Mouse (Mus musculus) left cerebral cortex, adult 9 months (tissue): Measurements from ENCODE around the gene Wwox.

Experiments used
- DNase-seq, 2 experiments: peaks; one replicate each; pipeline ENCODE4 v3.0.0; 2022; ENCODE audit warnings: low spot score in 2 of 2

Gene Wwox

GRCm38 (mm10) chr8:114468526-114469207 lies 29.2 kb downstream of the Wwox start:
- DNase-seq, result no peak

GRCm38 (mm10) chr8:114469208-114469590 lies 29.7 kb downstream of the Wwox start:
- no peak for DNase-seq

DNA sequence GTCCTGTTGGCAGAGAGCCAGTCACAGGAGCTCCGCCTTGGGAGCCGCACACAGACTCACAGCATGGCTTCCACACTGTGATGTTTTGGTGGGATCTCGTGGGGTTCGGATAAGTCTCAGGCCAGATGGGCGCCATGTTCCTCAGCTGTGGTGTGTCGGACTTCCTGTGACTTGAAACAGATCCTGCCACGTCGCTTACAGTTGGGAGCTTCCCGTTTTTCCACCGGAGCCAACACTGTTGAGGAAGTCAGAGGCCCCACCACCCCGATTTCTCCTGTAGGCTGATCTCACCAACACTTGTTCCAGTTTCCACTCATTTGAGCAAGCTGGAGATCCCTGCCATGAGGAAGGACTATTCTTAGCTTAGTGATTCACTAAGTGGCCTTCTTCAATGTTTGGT lies 34.1 kb downstream of the Wwox start:
- no peak for DNase-seq

DNA sequence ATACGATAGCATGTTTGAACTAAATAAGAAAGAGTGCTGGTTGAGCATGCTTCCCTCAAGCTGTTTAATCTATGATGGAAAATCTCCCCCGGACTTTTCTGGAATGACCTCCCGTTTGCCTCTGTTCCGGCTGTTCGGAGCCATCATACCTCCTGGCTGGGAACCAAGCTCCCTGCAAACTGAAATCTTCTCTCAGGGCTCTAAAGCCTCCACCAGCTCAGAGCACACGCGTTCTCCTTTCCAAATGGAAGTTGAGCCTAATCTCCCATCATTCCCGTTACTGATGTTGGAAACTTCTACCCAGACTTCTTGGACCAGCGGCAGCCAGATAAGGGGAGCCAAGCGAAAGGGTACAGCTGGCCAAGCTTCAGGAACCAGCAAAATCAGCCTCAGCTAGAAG lies 37.5 kb downstream of the Wwox start:
- DNase-seq, result no peak

DNA sequence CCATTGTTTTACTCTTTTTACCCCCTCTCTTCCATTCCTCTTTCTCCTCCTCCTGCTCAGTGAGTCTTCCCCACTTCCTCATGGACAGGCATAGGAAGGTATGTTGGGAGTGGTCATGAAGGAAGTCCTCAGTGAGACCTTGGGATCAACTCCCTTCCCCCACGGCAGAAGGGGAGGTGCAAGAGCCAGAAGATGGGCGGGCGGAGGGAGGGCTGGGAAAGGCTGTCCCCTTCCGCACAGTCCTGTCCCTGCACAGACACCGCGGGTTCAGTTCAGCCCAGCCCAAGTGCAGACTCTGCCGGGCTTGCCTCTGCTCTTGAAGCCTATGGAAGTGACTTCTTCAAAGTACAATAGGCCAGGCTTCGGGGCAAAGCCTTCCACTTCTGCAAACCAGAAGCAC lies 38.3 kb downstream of the Wwox start:
- no peak for DNase-seq

DNA sequence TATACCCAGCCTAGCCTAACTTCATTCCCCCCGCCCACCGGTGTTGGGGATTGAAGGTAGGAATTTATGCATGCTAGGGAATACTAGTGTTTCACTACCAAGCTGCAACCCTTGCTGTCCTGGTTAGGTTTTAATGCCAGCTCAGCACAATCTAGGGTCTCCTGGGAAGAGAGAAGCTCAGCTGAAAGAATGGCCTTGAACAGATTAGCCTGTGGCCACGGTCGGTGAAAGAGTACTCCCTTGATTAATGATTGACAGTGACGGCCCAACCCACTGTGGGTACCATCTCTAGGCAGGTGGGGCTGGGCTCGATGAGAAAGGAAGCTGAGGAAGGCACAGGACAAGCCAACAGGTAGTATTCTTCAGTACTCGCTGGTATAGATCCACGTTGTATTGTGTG lies 40.3 kb downstream of the Wwox start:
- no peak for DNase-seq

DNA sequence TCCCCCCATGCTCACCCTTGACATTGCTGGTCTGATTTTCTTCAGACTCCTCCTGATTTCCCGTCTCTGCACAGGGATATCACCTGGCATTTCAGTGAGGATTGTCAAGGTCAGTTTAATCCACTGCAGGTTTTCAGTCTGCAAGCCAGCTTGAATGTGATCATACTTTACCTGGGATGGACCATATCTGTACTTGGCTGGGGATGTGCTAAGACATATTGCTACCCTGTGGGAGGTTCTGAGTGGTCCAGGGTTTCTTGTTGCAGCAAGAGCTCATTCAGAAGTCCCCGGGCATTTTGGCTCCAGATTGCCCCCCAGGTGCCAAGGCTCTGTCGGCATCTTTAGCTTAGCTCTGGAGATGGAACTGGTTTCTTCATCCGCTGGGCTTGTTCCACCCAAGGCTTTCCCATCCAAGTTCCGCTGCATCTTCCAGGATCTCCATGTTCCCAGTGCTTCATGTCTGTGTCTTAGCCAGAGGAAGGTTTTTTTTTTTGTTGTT lies 52.3 kb downstream of the Wwox start:
- DNase-seq, result no peak

- DNase-seq, result no peak
Observed at GRCm38 (mm10) chr8:114499448-114500144, 60.1 kb downstream of the Wwox start.

- no peak for DNase-seq
Observed at GRCm38 (mm10) chr8:114501906-114502305, 62.5 kb downstream of the Wwox start.

- DNase-seq, result no peak
Observed at GRCm38 (mm10) chr8:114503196-114503595, 63.7 kb downstream of the Wwox start.

- no peak for DNase-seq
Observed at GRCm38 (mm10) chr8:114504889-114505288, 65.4 kb downstream of the Wwox start.

- no peak for DNase-seq
Observed at GRCm38 (mm10) chr8:114505351-114506347, 66.2 kb downstream of the Wwox start.

GRCm38 (mm10) chr8:114507404-114507803 lies 67.9 kb downstream of the Wwox start:
- DNase-seq, result no peak

DNA sequence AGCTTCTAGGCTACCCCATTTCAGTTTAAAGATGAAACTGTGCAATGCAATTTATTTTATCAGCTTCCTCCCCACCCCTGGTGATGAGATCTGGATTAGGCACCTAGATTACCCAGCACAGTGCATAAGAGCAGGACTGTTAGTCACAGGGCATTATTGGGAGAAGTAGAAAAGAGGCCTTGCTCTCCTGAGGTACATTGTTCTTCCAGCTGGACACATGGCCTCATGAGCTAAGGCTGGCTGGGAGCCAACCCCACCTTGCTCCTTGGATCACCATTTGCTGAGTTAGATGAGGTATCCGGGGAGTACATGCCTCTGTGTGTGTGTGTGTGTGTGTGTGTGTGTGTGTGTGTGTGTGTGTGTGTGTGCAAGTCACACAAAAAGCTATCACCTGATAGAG lies 70.8 kb downstream of the Wwox start:
- DNase-seq, result no peak

DNA sequence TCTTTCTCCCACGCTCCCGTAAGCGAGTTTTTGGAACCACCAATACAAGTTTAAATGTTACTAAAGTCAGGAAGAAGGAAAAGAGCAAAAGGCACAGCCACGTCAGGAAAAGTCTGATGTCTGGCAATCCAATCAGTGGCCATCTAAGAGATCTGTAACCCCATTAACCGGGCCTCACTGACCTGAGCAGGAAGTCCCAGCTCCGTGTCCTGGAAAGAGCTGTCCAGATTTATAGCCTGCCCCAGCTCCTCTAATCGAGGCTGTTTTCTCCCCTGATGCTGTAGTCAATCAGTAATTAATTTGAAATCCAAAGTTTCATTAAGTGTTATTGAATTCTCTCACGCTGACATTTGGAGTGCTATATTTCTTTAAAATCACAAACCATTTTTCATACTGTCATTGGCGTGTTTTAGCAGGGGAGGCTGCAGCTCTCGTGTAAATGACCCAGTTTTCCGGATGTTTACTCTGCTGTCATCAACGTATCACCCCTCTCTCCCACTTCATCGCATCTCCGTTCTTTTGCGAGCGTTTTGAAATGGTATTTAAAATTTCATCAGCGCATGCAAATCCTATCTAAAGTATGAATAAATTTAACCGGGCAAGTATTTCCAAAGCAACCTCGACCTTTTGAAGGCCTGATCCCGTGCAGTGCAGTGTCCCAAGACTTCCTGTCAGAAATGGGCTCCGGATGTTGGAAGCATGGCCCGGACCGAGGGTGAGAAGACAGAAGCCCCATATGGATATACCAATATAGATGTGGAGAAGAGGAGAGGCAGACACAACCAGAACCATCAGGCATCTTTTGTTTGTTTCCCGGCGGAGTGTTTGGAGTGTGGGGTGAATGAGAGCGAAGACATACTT lies 72.8 kb downstream of the Wwox start:
- no peak for DNase-seq

GRCm38 (mm10) chr8:114514692-114515091 lies 75.2 kb downstream of the Wwox start:
- DNase-seq, result no peak

- DNase-seq, result no peak
Observed at GRCm38 (mm10) chr8:114523061-114523460, 83.6 kb downstream of the Wwox start.

GRCm38 (mm10) chr8:114526626-114527267 lies 87.3 kb downstream of the Wwox start:
- no peak for DNase-seq

GRCm38 (mm10) chr8:114527648-114528221 lies 88.3 kb downstream of the Wwox start:
- DNase-seq, result no peak

- DNase-seq, result no peak
Observed at GRCm38 (mm10) chr8:114529581-114529980, 90.1 kb downstream of the Wwox start.
